Mouse (Mus musculus) ZHBTc4 (cell line): Measurements from ENCODE around the gene Mab21l3.

Experiments
- DNase-seq: peaks from one replicate; pipeline ENCODE4 v3.0.0-alpha.2; 2011; ENCODE audit warnings: low read depth, low spot score

The Mab21l3 gene

GRCm38 (mm10) chr3:101848816-101849215 is at the start of gene Mab21l3:
Gene Mab21l3 (minus strand): TSS chr3:101848959.
- DNase-seq, result peak; percentile 68

- no peak for DNase-seq
Observed at GRCm38 (mm10) chr3:101897377-101897974, 48.7 kb upstream of the Mab21l3 start.

- peak; percentile 89 for DNase-seq
Observed at GRCm38 (mm10) chr3:101896893-101897292, 48.1 kb upstream of the Mab21l3 start.

GRCm38 (mm10) chr3:101895376-101895910 is 46.7 kb upstream of the Mab21l3 start:
- no peak for DNase-seq

GRCm38 (mm10) chr3:101885591-101885990 is 36.8 kb upstream of the Mab21l3 start:
- no peak for DNase-seq

GRCm38 (mm10) chr3:101885041-101885440 is 36.3 kb upstream of the Mab21l3 start:
- no peak for DNase-seq

GRCm38 (mm10) chr3:101883902-101884301 is 35.1 kb upstream of the Mab21l3 start:
- DNase-seq, result no peak

GRCm38 (mm10) chr3:101881721-101882120 is 33.0 kb upstream of the Mab21l3 start:
- DNase-seq, result no peak

GRCm38 (mm10) chr3:101880818-101881217 is 32.1 kb upstream of the Mab21l3 start:
- DNase-seq, result peak; percentile 41

- no peak for DNase-seq
Observed at GRCm38 (mm10) chr3:101878136-101878535, 29.4 kb upstream of the Mab21l3 start.

- no peak for DNase-seq
Observed at GRCm38 (mm10) chr3:101876459-101877285, 27.9 kb upstream of the Mab21l3 start.

GRCm38 (mm10) chr3:101875258-101875920 is 26.6 kb upstream of the Mab21l3 start:
- no peak for DNase-seq

- no peak for DNase-seq
Observed at GRCm38 (mm10) chr3:101873061-101873675, 24.4 kb upstream of the Mab21l3 start.

- no peak for DNase-seq
Observed at GRCm38 (mm10) chr3:101871951-101872350, 23.2 kb upstream of the Mab21l3 start.

- no peak for DNase-seq
Observed at GRCm38 (mm10) chr3:101867001-101867421, 18.3 kb upstream of the Mab21l3 start.

GRCm38 (mm10) chr3:101861856-101862255 is 13.1 kb upstream of the Mab21l3 start:
- DNase-seq, result no peak

GRCm38 (mm10) chr3:101860151-101860550 is 11.4 kb upstream of the Mab21l3 start:
- DNase-seq, result peak; percentile 8

GRCm38 (mm10) chr3:101859740-101860139 is 11.0 kb upstream of the Mab21l3 start:
- DNase-seq, result no peak

- DNase-seq, result no peak
Observed at GRCm38 (mm10) chr3:101854075-101854474, 5.3 kb upstream of the Mab21l3 start.

GRCm38 (mm10) chr3:101851363-101851762 is 2.6 kb upstream of the Mab21l3 start:
- no peak for DNase-seq

GRCm38 (mm10) chr3:101846096-101846495 is 2.7 kb downstream of the Mab21l3 start:
- DNase-seq, result no peak
